Mouse (Mus musculus) urinary bladder, postnatal 36 days (tissue): ENCODE results near the gene Sarnp.

Experiments used
- DNase-seq, 2 experiments: peaks; one replicate each; pipeline ENCODE4 v3.0.0; 2022; ENCODE audit warnings: low spot score in 2 of 2, mixed read lengths in 1 of 2

The Sarnp gene

DNA sequence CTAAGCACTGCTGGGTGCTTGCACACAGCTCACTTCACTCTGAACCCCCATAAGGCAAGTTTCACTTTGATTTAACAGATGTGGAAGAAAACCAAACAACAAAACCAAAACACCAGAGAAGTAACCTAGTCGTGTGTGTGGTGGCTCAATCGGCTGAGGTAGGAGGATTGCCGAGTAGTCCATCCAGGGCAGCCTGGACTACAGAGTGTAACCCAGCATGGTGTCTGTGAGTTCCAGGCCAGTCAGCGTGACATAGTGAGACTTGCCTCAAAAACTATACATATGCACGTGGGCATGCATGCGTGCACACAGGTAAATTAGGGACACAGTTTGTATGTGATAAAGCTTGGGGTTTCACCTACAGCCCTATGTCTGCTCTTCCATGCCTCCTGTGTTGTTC, 100.3 kb downstream of the Sarnp start:
- no peak for DNase-seq

DNA sequence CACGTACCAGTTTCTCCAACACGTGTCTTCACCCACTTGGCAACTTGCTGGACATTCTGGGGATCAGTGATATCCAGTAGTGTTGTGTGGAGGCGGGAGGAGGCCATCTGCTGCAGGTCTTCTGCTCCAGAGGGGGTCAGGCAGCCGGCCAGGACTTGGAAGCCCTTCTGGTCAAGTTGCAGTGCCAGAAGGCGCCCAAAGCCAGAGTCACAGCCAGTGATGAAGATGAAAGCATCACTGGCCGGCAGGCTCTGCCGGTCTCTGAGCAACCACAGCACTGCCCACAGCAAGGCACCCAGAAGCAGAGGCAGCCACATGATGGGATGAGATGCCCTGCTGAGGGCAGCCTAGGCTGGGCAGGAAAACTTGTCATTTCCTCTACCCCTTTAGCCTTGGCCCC, 101.1 kb downstream of the Sarnp start:
- DNase-seq, result no peak

DNA sequence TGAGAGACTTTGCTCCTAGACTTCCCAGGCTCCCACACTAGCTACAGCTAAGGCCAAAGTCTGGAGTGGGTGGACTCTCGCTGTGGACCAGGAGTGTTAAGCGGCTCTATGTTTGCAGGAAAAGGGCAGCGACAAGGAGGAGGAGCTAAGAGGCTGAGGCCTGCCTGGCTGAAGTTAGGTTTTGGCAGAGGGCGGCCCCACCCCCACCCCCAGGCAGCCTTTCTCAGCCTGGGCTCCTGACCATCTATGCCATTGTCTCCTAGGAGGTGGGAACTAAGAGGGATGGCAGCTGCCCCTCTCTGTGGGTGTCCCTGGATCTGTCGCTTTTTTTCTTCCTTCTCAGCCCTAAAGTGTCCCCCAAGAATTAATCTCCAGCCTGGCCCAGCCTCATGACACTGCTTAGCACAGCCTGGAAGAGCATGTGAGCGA, 102.1 kb downstream of the Sarnp start:
- DNase-seq, result no peak

DNA sequence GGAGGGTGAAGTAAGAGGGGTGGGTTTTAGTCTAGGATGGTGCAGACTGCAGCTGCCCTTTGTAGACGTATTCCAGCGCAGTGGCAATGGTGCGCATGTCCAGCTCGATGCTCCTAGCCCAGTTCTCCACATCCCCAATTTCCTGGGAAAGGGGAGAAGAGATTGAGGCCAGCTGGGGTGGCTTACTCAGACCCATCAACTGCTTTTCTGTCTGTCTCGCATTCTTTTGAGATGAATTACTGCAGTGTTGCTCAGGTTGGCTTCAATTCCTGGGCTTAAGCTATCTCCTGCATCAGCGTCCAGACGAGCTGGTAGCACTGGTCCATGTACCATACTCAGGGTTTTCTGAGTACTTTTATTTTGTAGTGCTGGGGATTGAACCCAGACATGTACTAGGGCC, 102.8 kb downstream of the Sarnp start:
- DNase-seq, result no peak

DNA sequence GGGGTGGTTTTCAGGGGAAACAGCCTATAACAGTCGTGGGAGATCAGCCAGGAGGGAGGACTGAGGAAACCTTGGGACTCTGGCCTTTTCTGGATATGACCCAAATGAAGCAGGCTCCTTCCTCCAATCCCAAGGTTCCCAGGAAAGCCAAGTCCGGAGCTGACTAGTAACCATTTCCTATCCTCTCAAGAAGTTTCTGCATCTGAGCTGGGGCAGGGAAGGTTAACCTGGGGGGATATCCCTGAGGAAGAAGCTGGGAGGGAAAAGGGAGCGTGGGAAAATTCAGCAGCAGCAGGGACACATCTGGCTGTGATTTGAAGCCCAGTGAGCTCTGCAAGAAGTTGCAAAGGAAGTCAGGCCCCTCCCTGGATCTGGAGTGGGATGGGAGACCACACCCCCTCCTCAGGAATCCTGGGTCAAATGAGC, 103.6 kb downstream of the Sarnp start:
- DNase-seq, result no peak

DNA sequence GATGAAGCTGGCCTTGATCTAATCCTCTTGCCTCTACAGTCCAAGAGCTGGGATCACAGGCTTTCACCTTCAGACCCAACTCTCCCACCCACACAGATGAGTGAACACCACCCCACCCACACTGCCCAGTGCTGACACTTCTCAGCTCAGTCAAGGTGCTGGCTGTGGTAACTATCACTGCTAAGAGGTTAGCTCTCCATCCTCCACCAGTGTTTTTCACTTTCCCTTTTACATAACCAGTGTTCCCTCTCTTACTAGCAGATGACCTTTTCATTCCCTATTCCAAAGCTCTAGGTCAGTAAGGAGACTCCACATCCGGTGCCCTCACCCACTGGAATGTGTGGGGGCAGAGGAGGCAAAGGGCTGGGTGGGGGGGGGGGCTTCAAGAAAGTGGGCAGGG, 104.1 kb downstream of the Sarnp start:
- DNase-seq, result no peak

DNA sequence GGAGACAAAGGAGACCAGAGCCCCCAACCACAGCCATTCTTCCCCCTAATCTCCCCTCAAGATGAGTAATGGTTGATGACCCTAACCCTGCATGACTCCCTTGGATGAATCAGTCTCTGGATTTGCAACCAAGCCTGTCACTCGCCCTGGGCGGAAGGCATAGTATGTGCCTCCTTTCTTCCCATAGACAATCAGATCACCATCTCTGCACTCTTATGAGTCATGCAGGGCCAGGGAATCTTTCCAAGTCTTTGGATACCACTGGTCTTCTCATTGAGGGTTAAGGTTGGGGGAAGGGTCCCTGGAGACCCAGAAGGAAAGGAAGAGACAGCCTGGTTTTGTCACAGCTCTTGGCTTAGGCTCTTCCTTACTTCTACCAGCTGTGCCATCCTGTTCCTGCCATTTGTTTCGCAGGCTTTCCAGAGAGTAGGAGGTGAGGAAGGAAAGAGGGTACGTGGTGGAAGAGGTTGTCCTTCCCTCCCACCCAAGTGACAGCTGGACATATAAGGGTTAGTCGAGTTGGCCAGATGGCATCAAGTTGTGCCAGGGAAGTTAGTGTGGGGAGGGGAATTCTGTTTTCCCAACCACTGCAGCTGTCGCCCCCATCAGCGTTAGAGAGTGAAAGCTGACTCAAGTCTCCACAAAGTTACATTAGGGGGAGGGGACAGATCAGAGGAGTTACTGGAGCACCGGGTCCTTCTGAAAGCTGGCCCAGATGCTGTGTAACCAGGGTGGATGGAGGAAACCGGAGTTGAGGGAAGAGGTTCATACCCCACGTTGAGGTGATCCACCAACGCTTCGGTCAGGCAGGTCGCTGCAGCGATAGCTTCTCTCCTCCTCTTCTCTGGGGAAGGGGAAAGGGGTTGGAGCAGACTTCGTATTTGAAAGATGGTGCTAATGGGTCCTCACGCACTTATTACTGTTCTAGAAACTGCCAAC, 105.0 kb downstream of the Sarnp start:
- DNase-seq, result no peak

DNA sequence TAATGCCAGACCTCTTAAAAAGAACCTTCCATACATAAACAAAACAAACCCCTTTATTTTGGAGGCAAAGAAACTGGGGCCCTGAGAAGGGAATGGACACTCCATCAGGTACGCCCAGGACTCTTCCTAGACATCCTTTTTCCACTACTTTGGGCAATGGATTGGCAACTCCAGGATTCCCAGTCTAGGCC, 105.6 kb downstream of the Sarnp start, which contains the start of gene Rdh5:
TSS of gene Rdh5 (minus strand) at position 67 of the 191 bp plus-strand sequence.
- no peak for DNase-seq

DNA sequence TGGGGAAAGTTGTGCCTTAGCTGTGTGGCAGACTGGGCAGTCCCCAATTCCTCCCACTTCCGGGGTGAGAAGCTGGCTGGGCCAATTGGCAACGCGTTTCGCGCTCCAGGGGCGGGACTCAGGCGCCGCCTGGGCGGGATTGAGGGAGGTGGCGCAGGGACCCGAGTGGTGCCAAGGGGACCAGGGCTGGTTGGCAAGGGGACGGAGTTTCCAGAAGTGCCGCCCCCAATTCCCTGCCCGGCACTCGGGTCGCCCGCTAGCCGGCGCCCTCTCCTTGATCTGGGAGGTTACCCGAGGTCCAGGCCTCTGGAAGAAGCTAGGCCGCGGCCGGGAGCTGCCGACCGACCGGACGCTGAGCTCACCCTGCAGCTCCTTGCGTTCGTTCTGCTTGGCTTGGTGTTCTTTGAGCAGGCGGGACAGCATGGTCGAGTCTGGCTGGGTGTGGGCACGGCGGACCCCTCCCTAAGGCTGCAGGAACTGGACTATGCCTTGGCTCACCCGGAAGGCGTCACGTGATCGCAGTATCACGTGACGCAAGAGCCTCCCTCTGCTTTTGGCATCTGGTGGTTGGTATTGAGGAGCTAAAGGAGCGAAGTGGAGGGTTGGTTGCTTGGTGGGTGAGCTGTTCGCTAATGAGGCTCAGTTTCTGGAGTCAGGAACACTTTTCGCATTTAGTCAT, 106.0 kb downstream of the Sarnp start:
- peak; percentile 93 to 97 for DNase-seq

DNA sequence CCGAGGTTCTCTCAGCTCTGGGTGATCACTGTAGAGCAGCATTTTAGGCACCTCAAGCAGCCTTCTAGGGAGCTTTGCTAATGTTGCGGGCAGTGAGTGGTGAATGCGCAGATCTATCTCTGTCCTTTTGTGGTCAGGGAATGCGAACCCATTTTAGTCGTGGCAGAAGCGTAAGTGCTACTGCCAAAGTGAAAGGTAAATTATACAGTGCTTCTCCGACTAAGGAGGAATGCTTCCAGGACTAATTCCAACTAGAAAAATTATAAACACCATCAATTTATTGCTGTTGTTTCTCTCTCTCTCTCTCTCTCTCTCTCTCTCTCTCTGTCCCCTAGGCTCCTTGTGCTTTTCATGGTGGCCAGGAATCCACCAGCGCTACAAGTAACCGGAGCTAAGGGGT, 106.8 kb downstream of the Sarnp start, which contains the start of gene Bloc1s1:
TSS of gene Bloc1s1 (minus strand) at position 101 of the 400 bp plus-strand sequence.
- no peak for DNase-seq
